In genomic region chr5:143959551-143959950, GRCm38 (mm10) we compare ENCODE assay signal across 34 mouse cellular contexts. TPM values are rescaled to one million over a fixed set of nuclear protein-coding genes. Genes with fewer than 3 reads are reported as not detected.
"Had no signal": no experiment of that assay in that cellular context is flagged by ENCODE, and none has a peak within 500 bp of the region (broad histone marks: within the 10 kb centered on the region; RNA-seq: fewer than 3 reads in every experiment).

No protein-coding gene starts in this region.

- H3K9me3 ChIP-seq: limb, embryonic 10.5 days; limb, embryonic 15.5 days; liver, embryonic 12.5 days; liver, embryonic 13.5 days; liver, embryonic 15.5 days; lung, embryonic 15.5 days; midbrain, embryonic 12.5 days; midbrain, embryonic 13.5 days; midbrain, embryonic 15.5 days; neural tube, embryonic 12.5 days had no signal

- H3K36me3 ChIP-seq: limb, embryonic 10.5 days; limb, embryonic 12.5 days; limb, embryonic 13.5 days; limb, embryonic 15.5 days; liver, embryonic 12.5 days; liver, embryonic 13.5 days; liver, embryonic 15.5 days; lung, embryonic 15.5 days; midbrain, embryonic 10.5 days; midbrain, embryonic 12.5 days; midbrain, embryonic 15.5 days; neural tube, embryonic 12.5 days had no signal

- H3K27me3 ChIP-seq: limb, embryonic 12.5 days; limb, embryonic 13.5 days; limb, embryonic 15.5 days; liver, embryonic 12.5 days; liver, embryonic 13.5 days; lung, embryonic 15.5 days; midbrain, embryonic 12.5 days; midbrain, embryonic 13.5 days; midbrain, embryonic 15.5 days; neural tube, embryonic 12.5 days had no signal

- H3K27ac ChIP-seq: limb, embryonic 10.5 days; limb, embryonic 12.5 days; limb, embryonic 13.5 days; limb, embryonic 15.5 days; liver, embryonic 12.5 days; liver, embryonic 13.5 days; liver, embryonic 14.5 days; liver, embryonic 15.5 days; lung, embryonic 15.5 days; macrophage; midbrain, embryonic 10.5 days; midbrain, embryonic 12.5 days; midbrain, embryonic 13.5 days; midbrain, embryonic 15.5 days; neural tube, embryonic 12.5 days had no signal

- DNase-seq: left cerebral cortex, postnatal 4 days; liver; liver, embryonic 13.5 days; liver, postnatal 0 days; lung, adult 18-20 months; lung, adult 2 months; lung, embryonic 14.5 days; lung, postnatal 10 days; lung, postnatal 14 days; lung, postnatal 36 days; lung, postnatal 4 days; midbrain, embryonic 14.5 days had no signal

- H3K4me3 ChIP-seq: limb, embryonic 10.5 days; limb, embryonic 12.5 days; limb, embryonic 13.5 days; limb, embryonic 15.5 days; liver, embryonic 12.5 days; liver, embryonic 13.5 days; liver, embryonic 15.5 days; lung, embryonic 15.5 days; megakaryocyte, embryonic 14.5 days; midbrain, embryonic 10.5 days; midbrain, embryonic 12.5 days; midbrain, embryonic 13.5 days; midbrain, embryonic 15.5 days; myocyte; neural tube, embryonic 12.5 days had no signal

- H3K4me1 ChIP-seq: limb, embryonic 10.5 days; limb, embryonic 12.5 days; limb, embryonic 13.5 days; limb, embryonic 15.5 days; liver, embryonic 12.5 days; liver, embryonic 13.5 days; liver, embryonic 15.5 days; lung, embryonic 15.5 days; megakaryocyte, embryonic 14.5 days; midbrain, embryonic 10.5 days; midbrain, embryonic 12.5 days; midbrain, embryonic 13.5 days; midbrain, embryonic 15.5 days; neural tube, embryonic 12.5 days had no signal

RNA-seq across cellular contexts. Expression of gene Rsph10b, which starts 26.7 kb away (rescaled TPM):
- total RNA-seq: liver, adult 2 months had no signal
- polyA plus RNA-seq: liver, adult 2 months; macrophage; myocyte had no signal

RNA-seq across cellular contexts. Expression of gene Gm42421, which starts 31.6 kb away (rescaled TPM):
- total RNA-seq: liver, adult 2 months; megakaryocyte-erythroid progenitor cell, adult 5-6 weeks; midbrain, postnatal 0 days; monocyte, adult 5-6 weeks had no signal
- polyA plus RNA-seq: liver, adult 2 months; liver, embryonic 13.5 days; liver, postnatal 0 days; lung, adult 2 months; lung, embryonic 16.5 days; lung, postnatal 0 days had no signal
